Mouse (Mus musculus) CH12.LX (cell line): ENCODE measurements at regions not wholly inside any gene's neighbourhood (a gene's known extent, or its start where the extent isn't known, plus 50 kb on each side); places are given as distances from the start of the nearest gene placed in this dataset.

Source experiments
- DNase-seq: peaks from one replicate; pipeline ENCODE4 v3.0.0-alpha.2; 2013; ENCODE audit errors: extremely low read depth
- H3K27ac ChIP-seq: 2 replicates; pipeline ENCODE4 v1.5.1; 2012; ENCODE audit warnings: low read depth, mild to moderate bottlenecking, control low read depth, moderate library complexity; ENCODE audit not compliant: insufficient read depth
- H3K27me3 ChIP-seq: replicated peaks from 2 replicates; pipeline ENCODE3; 2012; ENCODE audit warnings: inconsistent platforms
- H3K36me3 ChIP-seq, 2 experiments: replicated peaks in 1 of 2; 2 replicates each; pipeline versions ENCODE3 to v1.6.1; 2012; ENCODE audit warnings: inconsistent platforms in 1 of 2, low read length in 1 of 2, mild to moderate bottlenecking in 1 of 2, mixed read lengths in 1 of 2, moderate library complexity in 1 of 2; ENCODE audit not compliant: control insufficient read depth in 1 of 2, insufficient read depth in 1 of 2
- H3K4me1 ChIP-seq, 2 experiments: 2 replicates each; pipeline ENCODE4 v1.6.1; 2012; ENCODE audit warnings: inconsistent platforms in 1 of 2, moderate library complexity in 1 of 2; ENCODE audit not compliant: insufficient read depth in 2 of 2, control insufficient read depth in 1 of 2
- H3K4me2 ChIP-seq: 2 replicates; pipeline ENCODE4 v1.6.1; 2012; ENCODE audit warnings: low read depth, mild to moderate bottlenecking, control low read depth; ENCODE audit not compliant: poor library complexity, insufficient read depth, severe bottlenecking
- H3K4me3 ChIP-seq, 3 experiments: fragments of 150-350 bp in 1 of 3; sonication (generic) in 1 of 3; replicated peaks in 1 of 3; 2 replicates each; pipeline versions ENCODE3 to v1.5.1; 2011 to 2012; ENCODE audit warnings: low read depth in 2 of 3, low read length in 2 of 3, mild to moderate bottlenecking in 2 of 3, moderate library complexity in 2 of 3, control low read depth in 1 of 3, improper control_type of control experiment in 1 of 3, inconsistent platforms in 1 of 3, mixed read lengths in 1 of 3; ENCODE audit not compliant: poor library complexity in 1 of 3
- H3K79me2 ChIP-seq: replicated peaks from 2 replicates; pipeline ENCODE4 v1.6.1; 2012; ENCODE audit warnings: mild to moderate bottlenecking, moderate library complexity; ENCODE audit not compliant: control insufficient read depth, poor library complexity, insufficient read depth, severe bottlenecking; ENCODE audit errors: extremely low read depth
- H3K9ac ChIP-seq: 2 replicates; pipeline ENCODE4 v1.6.1; 2012; ENCODE audit warnings: low read depth, mild to moderate bottlenecking, control low read depth, moderate library complexity; ENCODE audit not compliant: insufficient read depth
- H3K9me3 ChIP-seq: replicated peaks from 2 replicates; pipeline ENCODE3; 2012; ENCODE audit warnings: low read length, inconsistent platforms, mixed read lengths
- BHLHE40 ChIP-seq: IDR thresholded peaks from 2 replicates; pipeline ENCODE4 v1.6.1; 2011; ENCODE audit warnings: mild to moderate bottlenecking, low read depth, low read length, improper control_type of control experiment
- CHD1 ChIP-seq: IDR thresholded peaks from 2 replicates; pipeline ENCODE4 v1.6.1; 2012; ENCODE audit warnings: low read depth, low read length, improper control_type of control experiment, inconsistent platforms
- CHD2 ChIP-seq: IDR thresholded peaks from 2 replicates; pipeline ENCODE4 v1.6.1; 2011; ENCODE audit warnings: low read length, improper control_type of control experiment
- CTCF ChIP-seq, 2 experiments: IDR thresholded peaks in 1 of 2; conservative IDR thresholded peaks in 1 of 2; 2 replicates each; pipeline ENCODE4 v1.5.1; 2011 to 2012; ENCODE audit warnings: low read depth in 2 of 2, low read length in 2 of 2, improper control_type of control experiment in 1 of 2, inconsistent platforms in 1 of 2, mild to moderate bottlenecking in 1 of 2, moderate library complexity in 1 of 2
- ELF1 ChIP-seq: IDR thresholded peaks from 2 replicates; pipeline ENCODE4 v1.6.1; 2014; ENCODE audit warnings: low read depth, mild to moderate bottlenecking, inconsistent platforms, low read length, improper control_type of control experiment
- EP300 ChIP-seq: IDR thresholded peaks from 2 replicates; pipeline ENCODE4 v1.6.1; 2011; ENCODE audit warnings: low read length, improper control_type of control experiment
- ETS1 ChIP-seq: conservative IDR thresholded peaks from 2 replicates; pipeline ENCODE4 v1.6.1; 2012; ENCODE audit warnings: low read depth, mild to moderate bottlenecking, inconsistent platforms, low read length, improper control_type of control experiment, moderate library complexity
- GABPA ChIP-seq: IDR thresholded peaks from 2 replicates; pipeline ENCODE4 v1.6.1; 2012; ENCODE audit warnings: low read depth, low read length, improper control_type of control experiment, inconsistent platforms; ENCODE audit not compliant: insufficient replicate concordance
- HCFC1 ChIP-seq: IDR thresholded peaks from 2 replicates; pipeline ENCODE4 v1.6.1; 2012; ENCODE audit warnings: low read depth, mild to moderate bottlenecking, inconsistent platforms, low read length, improper control_type of control experiment
- IRF4 ChIP-seq: IDR thresholded peaks from 2 replicates; pipeline ENCODE4 v1.6.1; 2014; ENCODE audit warnings: low read depth, mild to moderate bottlenecking, inconsistent platforms, low read length, improper control_type of control experiment
- JUN ChIP-seq: IDR thresholded peaks from 2 replicates; pipeline ENCODE4 v1.6.1; 2011; ENCODE audit warnings: low read depth, mild to moderate bottlenecking, low read length, improper control_type of control experiment, moderate library complexity; ENCODE audit not compliant: insufficient read depth
- KAT2A ChIP-seq: IDR thresholded peaks from 2 replicates; pipeline ENCODE4 v1.6.1; 2012; ENCODE audit warnings: low read length, improper control_type of control experiment, inconsistent platforms; ENCODE audit not compliant: insufficient replicate concordance
- MAFK ChIP-seq: IDR thresholded peaks from 2 replicates; pipeline ENCODE4 v1.6.1; 2011; ENCODE audit warnings: low read length, improper control_type of control experiment; ENCODE audit not compliant: insufficient replicate concordance
- MAX ChIP-seq: IDR thresholded peaks from 2 replicates; pipeline ENCODE4 v1.6.1; 2011; ENCODE audit warnings: low read length, improper control_type of control experiment
- MAZ ChIP-seq: IDR thresholded peaks from 2 replicates; pipeline ENCODE4 v1.6.1; 2012; ENCODE audit warnings: low read depth, mild to moderate bottlenecking, inconsistent platforms, low read length, improper control_type of control experiment, moderate library complexity
- MEF2A ChIP-seq: IDR thresholded peaks from 2 replicates; pipeline ENCODE4 v1.6.1; 2014; ENCODE audit warnings: low read depth, mild to moderate bottlenecking, inconsistent platforms, low read length, improper control_type of control experiment, borderline replicate concordance
- MXI1 ChIP-seq: IDR thresholded peaks from 2 replicates; pipeline ENCODE4 v1.6.1; 2011; ENCODE audit warnings: mild to moderate bottlenecking, low read depth, low read length, improper control_type of control experiment
- MYC ChIP-seq: IDR thresholded peaks from 2 replicates; pipeline ENCODE4 v1.6.1; 2011; ENCODE audit warnings: low read depth, mild to moderate bottlenecking, improper control_type of control experiment, low read length
- NELFE ChIP-seq: IDR thresholded peaks from 2 replicates; pipeline ENCODE4 v1.6.1; 2011; ENCODE audit warnings: low read depth, low read length, improper control_type of control experiment
- NRF1 ChIP-seq: IDR thresholded peaks from 2 replicates; pipeline ENCODE4 v1.6.1; 2014; ENCODE audit warnings: low read depth, mild to moderate bottlenecking, inconsistent platforms, low read length, improper control_type of control experiment, moderate library complexity
- PAX5 ChIP-seq: IDR thresholded peaks from 2 replicates; pipeline ENCODE4 v1.6.1; 2012; ENCODE audit warnings: low read length, inconsistent platforms, mixed read lengths
- POLR2A ChIP-seq: IDR thresholded peaks from 2 replicates; pipeline ENCODE4 v1.6.1; 2011; ENCODE audit warnings: low read depth, mild to moderate bottlenecking, improper control_type of control experiment, low read length
- POLR2AphosphoS2 ChIP-seq: IDR thresholded peaks from 2 replicates; pipeline ENCODE4 v1.6.1; 2011; ENCODE audit warnings: low read depth, low read length, improper control_type of control experiment
- RAD21 ChIP-seq: IDR thresholded peaks from 2 replicates; pipeline ENCODE4 v1.6.1; 2011; ENCODE audit warnings: low read depth, mild to moderate bottlenecking, low read length, improper control_type of control experiment, moderate library complexity
- SIN3A ChIP-seq: IDR thresholded peaks from 2 replicates; pipeline ENCODE4 v1.6.1; 2012; ENCODE audit warnings: low read length, improper control_type of control experiment, inconsistent platforms
- SMC3 ChIP-seq: IDR thresholded peaks from 2 replicates; pipeline ENCODE4 v1.6.1; 2011; ENCODE audit warnings: low read depth, low read length, improper control_type of control experiment
- TBP ChIP-seq: conservative IDR thresholded peaks from 2 replicates; pipeline ENCODE4 v1.6.1; 2011; ENCODE audit warnings: low read depth, low read length, improper control_type of control experiment
- TCF12 ChIP-seq: IDR thresholded peaks from 2 replicates; pipeline ENCODE4 v1.6.1; 2014; ENCODE audit warnings: low read depth, mild to moderate bottlenecking, inconsistent platforms, low read length, improper control_type of control experiment
- UBTF ChIP-seq: IDR thresholded peaks from 2 replicates; pipeline ENCODE4 v1.6.1; 2012; ENCODE audit warnings: low read depth, mild to moderate bottlenecking, inconsistent platforms, low read length, improper control_type of control experiment, moderate library complexity
- USF1 ChIP-seq: IDR thresholded peaks from 2 replicates; pipeline ENCODE4 v1.6.1; 2014; ENCODE audit warnings: low read depth, mild to moderate bottlenecking, inconsistent platforms, low read length, improper control_type of control experiment
- USF2 ChIP-seq: conservative IDR thresholded peaks from 2 replicates; pipeline ENCODE4 v1.6.1; 2011; ENCODE audit warnings: low read depth, low read length, improper control_type of control experiment
- ZC3H11A ChIP-seq: IDR thresholded peaks from 2 replicates; pipeline ENCODE4 v1.6.1; 2012; ENCODE audit warnings: low read depth, mild to moderate bottlenecking, inconsistent platforms, low read length, improper control_type of control experiment
- ZKSCAN1 ChIP-seq: IDR thresholded peaks from 2 replicates; pipeline ENCODE4 v1.6.1; 2012; ENCODE audit warnings: low read depth, inconsistent platforms, low read length, improper control_type of control experiment, borderline replicate concordance
- ZMIZ1 ChIP-seq: IDR thresholded peaks from 2 replicates; pipeline ENCODE4 v1.6.1; 2012; ENCODE audit warnings: low read depth, mild to moderate bottlenecking, inconsistent platforms, low read length, improper control_type of control experiment
- dilution Hi-C: fragments of 300-500 bp; cut with MboI; formaldehyde crosslinking; loops from 2 replicates; pipeline ENCODE4 v1.14.3; 2020; ENCODE audit warnings: low sequenced_read_pairs; ENCODE audit not compliant: extremely low pct_unique_long_range_greater_than_20kb, extremely low pct_ligation_motif_present
- in situ Hi-C: fragments of 300-500 bp; cut with MboI; formaldehyde crosslinking; loops from 3 replicates; pipeline ENCODE4 v1.14.3; 2019; ENCODE audit warnings: low sequenced_read_pairs, low pct_ligation_motif_present, low pct_unique_long_range_greater_than_20kb, mixed read lengths

- H3K27ac ChIP-seq: no peak overlapping the region
- no peak for TF ChIP-seq MEF2A
- no peak for TF ChIP-seq SIN3A
- TF ChIP-seq CTCF (conservative IDR thresholded peaks at IDR 0.05 in 1 of 2, IDR thresholded peaks at IDR 0.05 in 1 of 2; ENCODE audit: low read depth in 2 of 2, low read length in 2 of 2): peak in 1 of 2 experiments; percentile 39; a peak in 2 of 4 replicates
- no peak for TF ChIP-seq TCF12
- no peak; the same call in 1 of the 2 replicates for TF ChIP-seq EP300
- TF ChIP-seq HCFC1: no peak
- TF ChIP-seq JUN: no peak
- TF ChIP-seq USF1: no peak
- no peak for TF ChIP-seq ELF1
- no peak for TF ChIP-seq POLR2A
- TF ChIP-seq POLR2AphosphoS2: no peak
- no peak for TF ChIP-seq MYC
- TF ChIP-seq CHD2: no peak
- no peak for TF ChIP-seq USF2
- no peak for TF ChIP-seq MXI1
- no peak for TF ChIP-seq CHD1
- no peak for TF ChIP-seq IRF4
- TF ChIP-seq KAT2A: no peak
- no peak for TF ChIP-seq PAX5
- no peak for TF ChIP-seq ZMIZ1
- TF ChIP-seq UBTF: no peak
- TF ChIP-seq ZKSCAN1: no peak
- TF ChIP-seq ETS1: 0 out of 2 replicates have a peak, but pooled peaks have one; percentile 22
- no peak for TF ChIP-seq MAFK
- TF ChIP-seq MAZ: no peak
- TF ChIP-seq ZC3H11A: no peak
- no peak for TF ChIP-seq TBP
- peak; percentile 35 for TF ChIP-seq SMC3
- no peak for TF ChIP-seq NRF1
- TF ChIP-seq GABPA: no peak
- peak; percentile 64 for TF ChIP-seq BHLHE40
- no peak for TF ChIP-seq NELFE
- TF ChIP-seq MAX: no peak
- TF ChIP-seq RAD21: peak; percentile 38
- H3K9ac ChIP-seq: no peak overlapping the region
- no peak overlapping the region for H3K4me3 ChIP-seq
- dilution Hi-C loops (no loop called here), in situ Hi-C loops (no loop called here)
- H3K27me3 ChIP-seq: no peaks in the 10 kb centered on the region
- no peak for DNase-seq
- peaks cover 11 to 20% of the 10 kb centered on the region in 2 experiments for H3K4me1 ChIP-seq
- H3K79me2 ChIP-seq: no peaks in the 10 kb centered on the region
- H3K9me3 ChIP-seq: no peaks in the 10 kb centered on the region
- H3K4me2 ChIP-seq: no peak overlapping the region
- no peaks in the 10 kb centered on the region for H3K36me3 ChIP-seq
Measured at GRCm38 (mm10) chr13:52017598-52018190, 171.2 kb downstream of the Gadd45g start.
